10 mouse cellular contexts compared by ENCODE assay signal in genomic region chr5:110486674-110487334, GRCm38 (mm10). TPM values are rescaled to one million over a fixed set of nuclear protein-coding genes. Genes with fewer than 3 reads are reported as not detected.
DNase-seq lines count a peak whose midpoint lies in the region; ATAC-seq and TF ChIP-seq lines count a peak whose summit lies in the region.
"Had no signal": no experiment of that assay in that cellular context is flagged by ENCODE, and none has a peak within 500 bp of the region (broad histone marks: within the 10 kb centered on the region; RNA-seq: fewer than 3 reads in every experiment).

No protein-coding gene starts in this region.

- no peak overlapping the region for H3K4me3 ChIP-seq in kidney, embryonic 16.5 days (ENCODE audit: low read length)
- no peak overlapping the region for H3K4me3 ChIP-seq in forebrain, embryonic 11.5 days (ENCODE audit: low read depth, low read length)
- no peak overlapping the region for H3K4me3 ChIP-seq in limb, embryonic 14.5 days (replicated peaks; ENCODE audit: low read length)

- no peak for DNase-seq in kidney, adult 9 months
- peak; percentile 89 for DNase-seq in forebrain, embryonic 11.5 days (ENCODE audit: low spot score)
- no peak for DNase-seq in limb, embryonic 14.5 days (ENCODE audit: low spot score)
- peak; percentile 49 for DNase-seq in retina, postnatal 7 days (ENCODE audit: low read depth, low spot score)
- DNase-seq in thymus, postnatal 4 days: no peak
- DNase-seq in kidney, adult 11 months: no peak
- DNase-seq: cerebellum, adult 9-10 months had no signal

- no peak overlapping the region for H3K9ac ChIP-seq in kidney, embryonic 16.5 days (replicated peaks; ENCODE audit: low read length)
- H3K9ac ChIP-seq in forebrain, embryonic 11.5 days (ENCODE audit: low read length): no peak overlapping the region
- no peak overlapping the region for H3K9ac ChIP-seq in limb, embryonic 14.5 days (ENCODE audit: low read depth, low read length, severe bottlenecking)

- H3K27me3 ChIP-seq in kidney, embryonic 16.5 days (ENCODE audit: insufficient read depth, low read length): no peaks in the 10 kb centered on the region
- H3K27me3 ChIP-seq in forebrain, embryonic 11.5 days (ENCODE audit: control insufficient read depth, insufficient read depth, low read length): peaks cover 26% of the 10 kb centered on the region
- no peaks in the 10 kb centered on the region for H3K27me3 ChIP-seq in limb, embryonic 14.5 days (ENCODE audit: control insufficient read depth, insufficient read depth, low read length)

- no peaks in the 10 kb centered on the region for H3K36me3 ChIP-seq in kidney, embryonic 16.5 days (ENCODE audit: insufficient read depth, low read length)
- H3K36me3 ChIP-seq in forebrain, embryonic 11.5 days (ENCODE audit: control insufficient read depth, insufficient read depth, low read length): no peaks in the 10 kb centered on the region
- no peaks in the 10 kb centered on the region for H3K36me3 ChIP-seq in limb, embryonic 14.5 days (ENCODE audit: control insufficient read depth, insufficient read depth, low read length)

- TF ChIP-seq POLR2A in limb, embryonic 14.5 days (IDR thresholded peaks at IDR 0.05; ENCODE audit: borderline replicate concordance, extremely low read depth, insufficient read depth, insufficient read length): no peak

- ATAC-seq in kidney, embryonic 16.5 days (ENCODE audit: low FRiP score, low TSS enrichment): peak; percentile 75
- peak; percentile 95 for ATAC-seq in forebrain, embryonic 11.5 days (replicated peaks; ENCODE audit: low FRiP score)
- ATAC-seq in limb, embryonic 14.5 days (ENCODE audit: low FRiP score, low read depth): 0 out of 2 replicates have a peak, but pooled peaks have one; percentile 67
- ATAC-seq in granulocyte monocyte progenitor cell, adult 5-6 weeks (replicated peaks; ENCODE audit: poor library complexity, severe bottlenecking): no peak

- H3K9me3 ChIP-seq in kidney, embryonic 16.5 days (ENCODE audit: low read length): no peaks in the 10 kb centered on the region
- no peaks in the 10 kb centered on the region for H3K9me3 ChIP-seq in forebrain, embryonic 11.5 days (ENCODE audit: control insufficient read depth, low read length)
- no peaks in the 10 kb centered on the region for H3K9me3 ChIP-seq in limb, embryonic 14.5 days (ENCODE audit: control insufficient read depth, low read length)

- H3K4me1 ChIP-seq in kidney, embryonic 16.5 days (ENCODE audit: insufficient read depth, low read length): no peaks in the 10 kb centered on the region
- peaks cover 16% of the 10 kb centered on the region for H3K4me1 ChIP-seq in forebrain, embryonic 11.5 days (replicated peaks; ENCODE audit: control insufficient read depth, insufficient read depth, low read length)
- H3K4me1 ChIP-seq in limb, embryonic 14.5 days (ENCODE audit: control insufficient read depth, insufficient read depth, low read length): no peaks in the 10 kb centered on the region

- 21% methylated on average over 5 of the region's 5 CpGs for WGBS in kidney, embryonic 16.5 days
- 5% methylated on average over 5 of the region's 5 CpGs for WGBS in forebrain, embryonic 11.5 days
- WGBS in limb, embryonic 14.5 days: 40% methylated on average over 5 of the region's 5 CpGs

- no peak overlapping the region for H3K27ac ChIP-seq in kidney, embryonic 16.5 days (ENCODE audit: low read length)
- H3K27ac ChIP-seq in forebrain, embryonic 11.5 days (ENCODE audit: low read depth, low read length): peak overlapping the region; percentile 53; the same call in 1 of the 2 replicates
- no peak overlapping the region for H3K27ac ChIP-seq in limb, embryonic 14.5 days (replicated peaks; ENCODE audit: low read depth, low read length)

- no peak overlapping the region for H3K4me2 ChIP-seq in kidney, embryonic 16.5 days (replicated peaks; ENCODE audit: low read depth, low read length)
- 0 out of 2 replicates have a peak overlapping the region, but pooled peaks have one; percentile 28 for H3K4me2 ChIP-seq in forebrain, embryonic 11.5 days (ENCODE audit: low read depth, low read length, severe bottlenecking)
- no peak overlapping the region for H3K4me2 ChIP-seq in limb, embryonic 14.5 days (replicated peaks; ENCODE audit: low read depth, low read length, severe bottlenecking)

RNA-seq across cellular contexts. Expression of gene Fbrsl1, which starts 38.5 kb away (rescaled TPM):
- polyA plus RNA-seq in kidney, embryonic 16.5 days (2015; fragmentation: Nextera tagmentation; extraction: Ambion mirVana): 8.6 and 9.8 TPM in 2 replicates
- polyA plus RNA-seq in forebrain, embryonic 11.5 days (2014; fragmentation: Nextera tagmentation; extraction: Ambion mirVana): 39.5 and 41.1 TPM in 2 replicates
- polyA plus RNA-seq in limb, embryonic 14.5 days (2012; rRNA removed): 49.8 and 68.3 TPM in 2 replicates
- 20.8 and 23.5 TPM in 2 replicates for polyA plus RNA-seq in limb, embryonic 14.5 days (2014; fragmentation: Nextera tagmentation; extraction: Ambion mirVana)
- 25.2 and 29.7 TPM in 2 replicates for total RNA-seq in granulocyte monocyte progenitor cell, adult 5-6 weeks (2014; fragmentation: Nextera tagmentation)
- 9.5 and 12.6 TPM in 2 replicates for total RNA-seq in granulocyte monocyte progenitor cell, adult 5-6 weeks (2017)

RNA-seq across cellular contexts. Expression of gene Galnt9, which starts 57.4 kb away (rescaled TPM):
- 0.44 and 0.69 TPM in 2 replicates for polyA plus RNA-seq in kidney, embryonic 16.5 days (2015; fragmentation: Nextera tagmentation; extraction: Ambion mirVana)
- 1.6 and 2.1 TPM in 2 replicates for polyA plus RNA-seq in forebrain, embryonic 11.5 days (2014; fragmentation: Nextera tagmentation; extraction: Ambion mirVana)
- polyA plus RNA-seq in limb, embryonic 14.5 days (2012; rRNA removed): 1.7 and 2.3 TPM in 2 replicates
- polyA plus RNA-seq in limb, embryonic 14.5 days (2014; fragmentation: Nextera tagmentation; extraction: Ambion mirVana): 2.0 and 2.6 TPM in 2 replicates
- total RNA-seq in granulocyte monocyte progenitor cell, adult 5-6 weeks (2014; fragmentation: Nextera tagmentation): not detected in 2 replicates
- 0.43 TPM in 1 of 2 replicates, not detected in the other for total RNA-seq in granulocyte monocyte progenitor cell, adult 5-6 weeks (2017)
- total RNA-seq: hematopoietic stem cell, adult 5-6 weeks had no signal

Comparison
In these comparisons a context has a peak if more than half of its experiments do, and no peak if none do; other contexts are left out.
1. DNase-seq: peak in forebrain, embryonic 11.5 days (single experiment) and retina, postnatal 7 days (single experiment); none in kidney, adult 9 months (single experiment), limb, embryonic 14.5 days (single experiment), thymus, postnatal 4 days (single experiment) and kidney, adult 11 months (single experiment).